Mouse (Mus musculus) lung, postnatal 36 days (tissue): ENCODE measurements at regions not wholly inside any gene's neighbourhood (a gene's known extent, or its start where the extent isn't known, plus 50 kb on each side); places are given as distances from the start of the nearest gene placed in this dataset.

Source experiments
- DNase-seq: peaks from one replicate; pipeline ENCODE4 v3.0.0; 2022; ENCODE audit warnings: mixed read lengths

DNA sequence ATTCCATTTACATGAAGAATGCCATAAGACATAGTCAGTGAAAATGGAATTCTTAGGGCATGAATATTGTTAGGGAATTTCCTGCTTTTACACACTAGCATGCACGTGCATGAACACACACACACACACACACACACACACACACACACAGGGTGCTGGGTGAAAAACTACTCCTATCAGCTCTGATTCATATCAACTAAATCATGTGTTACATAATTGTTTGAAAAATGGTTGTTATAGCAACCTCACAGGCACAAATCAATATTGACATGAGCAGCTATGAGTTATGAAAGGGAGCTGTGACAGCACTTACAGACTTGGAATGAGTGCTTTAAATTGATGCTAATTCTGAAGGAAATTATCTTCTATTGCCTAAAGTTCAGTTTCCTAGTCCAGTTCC lies 72.8 kb upstream of the Ahr start:
- peak; percentile 10 for DNase-seq

- DNase-seq: no peak
These were observed 68.9 kb upstream of the Ahr start for GRCm38 (mm10) chr12:35603742-35604141.

DNA sequence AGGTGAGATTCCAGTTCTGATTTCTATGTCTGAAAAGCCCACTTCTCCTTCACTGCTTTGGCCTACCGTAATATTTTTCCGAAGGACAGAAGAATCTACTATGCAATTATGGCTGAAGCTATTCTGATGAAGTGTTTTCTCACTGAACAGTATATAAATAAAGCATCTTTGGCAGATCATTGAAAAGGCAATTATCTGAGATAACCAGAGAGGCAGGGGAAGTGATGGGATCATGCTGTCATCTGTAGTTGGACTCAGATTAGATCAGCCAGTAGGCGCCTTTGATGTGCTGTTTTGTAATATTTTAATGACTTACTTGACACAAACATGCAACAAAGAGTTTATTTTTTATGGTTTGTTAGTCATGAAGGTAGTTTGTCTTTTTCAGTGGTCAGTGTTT lies 67.8 kb upstream of the Ahr start:
- no peak for DNase-seq

DNA sequence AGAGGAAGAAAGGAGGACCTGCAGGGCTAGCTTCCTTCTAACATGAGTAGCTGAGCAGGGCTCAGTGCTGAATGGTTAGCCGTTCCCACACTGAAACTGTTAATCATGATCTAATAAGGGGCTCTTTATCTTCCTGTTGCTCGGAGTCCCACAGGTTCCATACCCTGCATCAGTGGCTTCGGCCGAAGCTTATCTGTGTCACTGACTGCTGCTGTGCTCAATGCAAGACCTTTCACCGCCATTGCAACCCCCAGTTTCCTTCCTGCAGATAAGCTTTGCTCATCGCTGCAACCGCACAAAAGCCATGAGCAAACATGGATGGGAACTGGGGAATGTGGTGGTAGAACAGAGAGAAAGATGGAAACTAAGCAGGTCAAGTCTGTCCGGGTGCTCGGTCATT lies 63.5 kb upstream of the Ahr start:
- DNase-seq: no peak

DNA sequence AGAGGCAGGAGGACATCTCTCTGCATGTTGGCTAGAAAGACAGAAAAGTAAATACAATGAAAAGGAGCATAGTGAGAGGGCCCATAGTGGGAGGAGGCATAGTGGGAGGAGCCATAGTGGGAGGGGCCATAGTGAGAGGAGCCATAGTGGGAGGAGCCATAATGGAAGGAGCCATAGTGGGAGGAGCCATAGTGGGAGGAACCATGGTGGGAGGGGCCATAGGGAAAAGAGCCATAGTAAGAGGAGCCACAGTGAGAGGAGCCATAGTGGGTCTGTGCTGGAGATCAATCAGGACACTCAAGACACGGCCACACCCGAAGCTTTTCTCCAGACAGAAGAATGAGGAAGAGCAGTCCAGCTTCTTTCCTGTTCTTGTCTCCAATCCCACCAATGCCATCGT lies 58.0 kb upstream of the Ahr start:
- DNase-seq: no peak
